Comparison of ENCODE assay signal across 16 mouse cellular contexts in the genomic region with DNA sequence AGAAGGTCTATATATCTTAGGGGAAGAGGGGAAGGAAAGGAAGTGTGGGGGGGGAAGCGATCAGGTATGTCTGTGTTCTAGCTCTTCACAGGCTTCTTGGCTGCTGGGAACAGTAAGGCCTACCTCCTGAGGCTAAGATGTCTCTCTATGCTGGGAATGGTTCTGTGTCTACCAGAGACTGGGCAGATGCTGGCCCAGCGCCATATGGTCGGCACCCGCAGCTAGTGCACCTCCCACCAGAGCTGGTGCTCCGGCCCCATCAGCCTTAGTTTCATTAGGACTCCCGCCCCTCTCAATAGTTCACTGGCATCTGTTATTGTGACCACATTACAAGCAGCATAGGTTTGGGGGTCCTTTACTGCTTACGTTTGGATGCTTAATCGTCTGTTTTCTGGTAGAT.
DNase-seq lines count a peak whose midpoint lies in the region; ATAC-seq and TF ChIP-seq lines count a peak whose summit lies in the region.
"Had no signal": no experiment of that assay in that cellular context is flagged by ENCODE, and none has a peak within 500 bp of the region (broad histone marks: within the 10 kb centered on the region; RNA-seq: fewer than 3 reads in every experiment).

No protein-coding gene starts in this region.

- no peaks in the 10 kb centered on the region for H3K27me3 ChIP-seq in liver, adult 2 months (ENCODE audit: control insufficient read depth, insufficient read depth, low read length)
- H3K27me3 ChIP-seq: forebrain, embryonic 13.5 days; heart, embryonic 12.5 days had no signal

- no peaks in the 10 kb centered on the region for H3K36me3 ChIP-seq in liver, adult 2 months (ENCODE audit: control insufficient read depth, insufficient read depth, low read length)
- H3K36me3 ChIP-seq: heart, embryonic 12.5 days had no signal

- 0 out of 2 replicates have a peak, but pooled peaks have one; percentile 41 for ATAC-seq in cerebellum, adult (ENCODE audit: insufficient number of reproducible peaks, low FRiP score, low TSS enrichment)
- ATAC-seq in erythroid progenitor cell, adult 5-6 weeks (replicated peaks; ENCODE audit: low FRiP score, poor library complexity, severe bottlenecking), result no peak
- ATAC-seq: activated CD4-positive, CD25-positive, alpha-beta regulatory T cell, adult 4 months; forebrain, embryonic 13.5 days; intestine, postnatal 0 days had no signal

- no peak overlapping the region for H3K9ac ChIP-seq in liver, adult 2 months (ENCODE audit: low read depth, low read length)
- H3K9ac ChIP-seq: forebrain, embryonic 13.5 days; heart, embryonic 12.5 days; liver, embryonic 14.5 days had no signal

- no peak for TF ChIP-seq CTCF in liver, adult 2 months (IDR thresholded peaks at IDR 0.05; ENCODE audit: low read depth, low read length)

- no peaks in the 10 kb centered on the region for H3K79me2 ChIP-seq in liver, adult 2 months (ENCODE audit: control insufficient read depth, insufficient read depth, low read length)

- TF ChIP-seq POLR2A in liver, adult 2 months (IDR thresholded peaks at IDR 0.05; ENCODE audit: extremely low read depth, insufficient read depth, low read length), result no peak

- H3K4me1 ChIP-seq in liver, adult 2 months (ENCODE audit: control insufficient read depth, insufficient read depth, low read length), result peaks cover 3% of the 10 kb centered on the region; the same call in 1 of the 2 replicates

- no peak for DNase-seq in cerebellum, adult 9-11 months
- DNase-seq in gastrocnemius, postnatal 14 days, result peak; percentile 28
- no peak for DNase-seq in gastrocnemius, postnatal 25 days
- no peak for DNase-seq in liver, adult 2 months (ENCODE audit: extremely low read depth, low read depth, low spot score)
- DNase-seq in liver, result no peak
- peak; percentile 61 to 73 for DNase-seq in cerebellum, postnatal 10 days
- DNase-seq: heart, postnatal 14 days; spleen, adult 18-20 months had no signal

- intact Hi-C loops in gastrocnemius, postnatal 14 days (cut with DNase I; ENCODE audit: low total_unique reads), result no loop called here

- no peak overlapping the region for H3K4me3 ChIP-seq in liver, adult 2 months (ENCODE audit: insufficient read depth, low read depth, low read length)
- H3K4me3 ChIP-seq: forebrain, embryonic 13.5 days; heart, embryonic 12.5 days had no signal

- WGBS in liver, adult 2 months, result 85% methylated on average over 8 of the region's 8 CpGs

- H3K27ac ChIP-seq in liver, adult 2 months (replicated peaks; ENCODE audit: insufficient read depth, low read depth, low read length), result 0 out of 2 replicates have a peak overlapping the region, but pooled peaks have one; percentile 7
- H3K27ac ChIP-seq: forebrain, embryonic 13.5 days; liver, embryonic 14.5 days; macrophage had no signal

Comparison
In these comparisons a context has a peak if more than half of its experiments do, and no peak if none do; other contexts are left out.
1. DNase-seq: peak in gastrocnemius, postnatal 14 days (single experiment) and cerebellum, postnatal 10 days (2 of 2); none in cerebellum, adult 9-11 months (single experiment), gastrocnemius, postnatal 25 days (single experiment), liver, adult 2 months (single experiment) and liver (single experiment).